Mouse (Mus musculus) liver, adult 2 months (tissue): ENCODE measurements around the gene Lrrc34.

Experiments used
- CTCF ChIP-seq: fragments of 200-500 bp; IDR thresholded peaks from 2 replicates; pipeline ENCODE4 v1.5.1; 2011; ENCODE audit warnings: low read depth, low read length, control low read depth
- POLR2A ChIP-seq: fragments of 200-500 bp; IDR thresholded peaks from 2 replicates; pipeline ENCODE4 v1.6.1; 2011; ENCODE audit warnings: low read length, control low read depth; ENCODE audit not compliant: insufficient read depth; ENCODE audit errors: extremely low read depth

GRCm38 (mm10) chr3:30683190-30683589 lies 35.5 kb upstream of the Lrrc34 start:
- no peak for TF ChIP-seq CTCF
- TF ChIP-seq POLR2A = no peak
